Mouse (Mus musculus): ENCODE results near the gene Gabarapl1. TPM values are rescaled to one million over a fixed set of nuclear protein-coding genes. Genes with fewer than 3 reads are reported as not detected.

The Gabarapl1 gene
- polyA plus RNA-seq, 1 experiment from 2014 or later, result 217 TPM

DNA sequence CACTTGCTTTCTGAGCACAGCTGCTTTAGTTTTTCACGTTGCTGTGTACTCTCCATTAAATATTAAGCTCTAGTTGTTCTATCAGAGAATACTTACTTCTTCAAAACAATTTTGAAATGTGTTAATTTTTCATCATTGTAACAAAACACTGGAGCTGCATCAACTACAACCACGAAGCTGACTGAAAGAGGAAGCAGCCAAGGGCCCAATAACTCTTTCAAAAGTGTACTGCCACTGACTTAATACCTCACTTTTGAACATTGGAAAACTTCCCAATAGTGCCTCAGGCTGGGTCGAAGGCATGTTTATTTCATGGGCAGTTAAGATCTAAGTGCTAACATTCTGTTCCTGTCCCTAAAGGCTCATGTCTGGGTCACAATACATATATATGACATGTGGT lies 15.0 kb downstream of the Gabarapl1 start:
- Histone ChIP-seq H3K9ac (replicated peaks; ENCODE audit: low read depth, low read length) (no peak overlapping the region), H3K27ac (ENCODE audit: low read length) (no peak overlapping the region), H3K4me3 (replicated peaks; ENCODE audit: low read length) (no peak overlapping the region), H3K4me2 (ENCODE audit: low read length) (no peak overlapping the region), H3K4me1 (replicated peaks; ENCODE audit: control insufficient read depth, insufficient read depth, low read length) (peaks cover 4% of the 10 kb centered on the region; the same call in 1 of the 2 replicates), H3K36me3 (ENCODE audit: control insufficient read depth, insufficient read depth) (no peaks in the 10 kb centered on the region), H3K27me3 (replicated peaks; ENCODE audit: control insufficient read depth, insufficient read depth, low read length) (no peaks in the 10 kb centered on the region), H3K9me3 (ENCODE audit: control insufficient read depth, low read length) (no peaks in the 10 kb centered on the region)
- WGBS, result 77% methylated on average over 3 of the region's 3 CpGs
- ATAC-seq, result no peak

GRCm38 (mm10) chr6:129557298-129558023 lies 24.5 kb downstream of the Gabarapl1 start:
- Histone ChIP-seq H3K9me3 (ENCODE audit: control insufficient read depth, low read length) (no peaks in the 10 kb centered on the region), H3K27me3 (replicated peaks; ENCODE audit: control insufficient read depth, insufficient read depth, low read length) (no peaks in the 10 kb centered on the region), H3K4me2 (ENCODE audit: low read length) (no peak overlapping the region), H3K4me3 (replicated peaks; ENCODE audit: low read length) (no peak overlapping the region), H3K4me1 (replicated peaks; ENCODE audit: control insufficient read depth, insufficient read depth, low read length) (0 out of 2 replicates have a peak, but pooled peaks cover 2% of the 10 kb centered on the region), H3K27ac (ENCODE audit: low read length) (no peak overlapping the region), H3K36me3 (ENCODE audit: control insufficient read depth, insufficient read depth) (no peaks in the 10 kb centered on the region), H3K9ac (replicated peaks; ENCODE audit: low read depth, low read length) (no peak overlapping the region)
- ATAC-seq, result peak; percentile 61

DNA sequence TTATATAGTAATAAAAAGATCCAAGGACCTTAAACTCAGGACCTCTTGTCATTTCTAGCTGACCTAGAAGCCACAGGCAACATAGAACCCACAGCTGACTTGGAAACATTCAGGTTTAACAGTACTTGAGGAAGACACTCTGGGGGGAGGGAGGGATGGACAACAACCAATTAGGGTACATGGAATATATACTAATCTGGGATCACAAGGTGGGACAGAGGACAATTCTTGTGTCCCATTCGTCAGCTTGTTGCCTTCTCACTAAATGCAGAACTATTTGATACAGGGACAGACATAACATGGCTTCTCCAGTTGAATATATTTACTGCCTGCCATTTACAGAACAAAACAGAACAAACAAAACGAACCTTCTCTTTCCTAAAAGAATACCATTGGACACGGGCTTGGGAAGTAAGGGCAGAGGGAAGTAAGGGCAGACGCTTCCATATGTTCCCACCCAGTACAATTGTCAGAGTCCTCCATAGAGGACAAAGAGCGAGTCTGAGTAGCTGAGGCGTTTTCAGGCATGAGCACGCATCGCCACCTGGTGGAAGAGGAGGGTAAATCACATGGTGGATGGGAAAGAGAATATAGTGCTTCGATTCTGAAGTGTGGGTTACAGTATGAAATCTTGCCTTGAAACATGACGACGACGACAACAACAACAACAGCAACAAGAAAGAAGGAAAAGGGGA lies 26.1 kb downstream of the Gabarapl1 start:
- Histone ChIP-seq H3K36me3 (ENCODE audit: control insufficient read depth, insufficient read depth) (no peaks in the 10 kb centered on the region), H3K27me3 (replicated peaks; ENCODE audit: control insufficient read depth, insufficient read depth, low read length) (no peaks in the 10 kb centered on the region), H3K9ac (replicated peaks; ENCODE audit: low read depth, low read length) (no peak overlapping the region), H3K4me2 (ENCODE audit: low read length) (no peak overlapping the region), H3K27ac (ENCODE audit: low read length) (no peak overlapping the region), H3K4me3 (replicated peaks; ENCODE audit: low read length) (no peak overlapping the region), H3K4me1 (replicated peaks; ENCODE audit: control insufficient read depth, insufficient read depth, low read length) (0 out of 2 replicates have a peak, but pooled peaks cover 2% of the 10 kb centered on the region), H3K9me3 (ENCODE audit: control insufficient read depth, low read length) (no peaks in the 10 kb centered on the region)
- peak; percentile 89 for ATAC-seq
- WGBS, result 15% methylated on average over 12 of the region's 12 CpGs

DNA sequence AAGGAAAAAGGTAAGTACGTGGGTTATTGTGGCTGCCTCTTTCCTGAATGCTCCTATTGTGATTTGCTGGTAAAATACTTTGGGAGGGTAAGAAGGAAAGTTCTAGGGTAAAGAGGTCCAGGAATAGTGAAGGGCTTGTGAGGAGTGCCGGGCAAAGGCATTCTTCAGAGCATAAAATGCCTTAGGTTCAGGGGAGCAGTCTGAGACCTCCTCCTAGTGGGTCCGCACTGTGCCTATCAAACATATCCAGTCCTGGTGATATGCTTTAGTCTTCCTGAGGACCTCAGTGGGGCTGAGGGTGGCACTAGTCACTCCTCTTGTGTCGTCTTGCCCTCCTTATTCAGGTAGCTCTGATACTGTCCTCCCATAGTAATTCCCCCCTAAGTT lies 26.7 kb downstream of the Gabarapl1 start:
- 61% methylated on average over 4 of the region's 4 CpGs for WGBS
- Histone ChIP-seq H3K4me2 (ENCODE audit: low read length) (no peak overlapping the region), H3K36me3 (ENCODE audit: control insufficient read depth, insufficient read depth) (no peaks in the 10 kb centered on the region), H3K27ac (ENCODE audit: low read length) (no peak overlapping the region), H3K4me1 (replicated peaks; ENCODE audit: control insufficient read depth, insufficient read depth, low read length) (0 out of 2 replicates have a peak, but pooled peaks cover 2% of the 10 kb centered on the region), H3K9ac (replicated peaks; ENCODE audit: low read depth, low read length) (no peak overlapping the region), H3K9me3 (ENCODE audit: control insufficient read depth, low read length) (no peaks in the 10 kb centered on the region), H3K27me3 (replicated peaks; ENCODE audit: control insufficient read depth, insufficient read depth, low read length) (no peaks in the 10 kb centered on the region), H3K4me3 (replicated peaks; ENCODE audit: low read length) (no peak overlapping the region)
- ATAC-seq, result peak; percentile 37; the same call in 1 of the 2 replicates

DNA sequence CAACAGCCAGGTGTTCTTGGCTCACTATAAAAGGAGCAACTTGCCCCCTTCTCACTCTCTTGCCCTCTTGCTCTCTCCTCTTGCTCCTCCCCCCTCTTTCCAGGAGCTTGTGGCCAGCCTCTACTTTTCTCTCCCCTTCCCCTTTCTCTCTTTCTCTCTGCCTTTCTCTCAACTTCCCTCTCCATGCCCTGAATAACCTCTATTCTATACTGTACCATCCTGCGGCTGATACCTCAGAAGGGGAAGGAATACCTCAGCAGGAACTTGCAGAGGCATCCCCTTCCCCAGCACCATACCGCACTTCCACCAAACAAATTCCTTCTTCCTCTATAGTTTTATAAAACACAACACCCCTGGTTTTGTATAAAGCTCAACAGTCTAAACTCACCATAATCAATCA lies 32.3 kb downstream of the Gabarapl1 start:
- Histone ChIP-seq H3K27me3 (replicated peaks; ENCODE audit: control insufficient read depth, insufficient read depth, low read length) (no peaks in the 10 kb centered on the region), H3K4me1 (replicated peaks; ENCODE audit: control insufficient read depth, insufficient read depth, low read length) (no peaks in the 10 kb centered on the region)
- 82% methylated on average over 2 of the region's 2 CpGs for WGBS

GRCm38 (mm10) chr6:129575315-129575714 lies 42.4 kb downstream of the Gabarapl1 start:
- 52% methylated on average over 2 of the region's 2 CpGs for WGBS
- no peak for ATAC-seq
- H3K27ac ChIP-seq (ENCODE audit: low read length), result no peak overlapping the region
- no peak overlapping the region for H3K4me3 ChIP-seq (replicated peaks; ENCODE audit: low read length)
- no peak overlapping the region for H3K4me2 ChIP-seq (ENCODE audit: low read length)
- H3K9ac ChIP-seq (replicated peaks; ENCODE audit: low read depth, low read length), result no peak overlapping the region
- no peaks in the 10 kb centered on the region for H3K4me1 ChIP-seq (replicated peaks; ENCODE audit: control insufficient read depth, insufficient read depth, low read length)
- no peaks in the 10 kb centered on the region for H3K9me3 ChIP-seq (ENCODE audit: control insufficient read depth, low read length)
- H3K36me3 ChIP-seq (ENCODE audit: control insufficient read depth, insufficient read depth), result no peaks in the 10 kb centered on the region
- H3K27me3 ChIP-seq (replicated peaks; ENCODE audit: control insufficient read depth, insufficient read depth, low read length), result no peaks in the 10 kb centered on the region

More for the DNA sequence above, 32.3 kb downstream of the Gabarapl1 start:
- no peak overlapping the region for H3K4me2 ChIP-seq (ENCODE audit: low read length)
- no peak overlapping the region for H3K9ac ChIP-seq (replicated peaks; ENCODE audit: low read depth, low read length)
- H3K27ac ChIP-seq (ENCODE audit: low read length), result no peak overlapping the region
- no peak overlapping the region for H3K4me3 ChIP-seq (replicated peaks; ENCODE audit: low read length)
- no peaks in the 10 kb centered on the region for H3K36me3 ChIP-seq (ENCODE audit: control insufficient read depth, insufficient read depth)
- no peaks in the 10 kb centered on the region for H3K9me3 ChIP-seq (ENCODE audit: control insufficient read depth, low read length)
- ATAC-seq, result no peak

GRCm38 (mm10) chr6:129577605-129578004 lies 44.6 kb downstream of the Gabarapl1 start, which contains the start of gene Klre1:
Klre1 (plus strand) TSS chr6:129577905.
- Histone ChIP-seq H3K27me3 (replicated peaks; ENCODE audit: control insufficient read depth, insufficient read depth, low read length) (no peaks in the 10 kb centered on the region), H3K27ac (ENCODE audit: low read length) (no peak within 1 kb of the TSS), H3K4me1 (replicated peaks; ENCODE audit: control insufficient read depth, insufficient read depth, low read length) (no peaks in the 10 kb centered on the region), H3K36me3 (ENCODE audit: control insufficient read depth, insufficient read depth) (no peaks in the 10 kb centered on the region), H3K9ac (replicated peaks; ENCODE audit: low read depth, low read length) (no peak within 1 kb of the TSS), H3K4me3 (replicated peaks; ENCODE audit: low read length) (no peak within 1 kb of the TSS), H3K4me2 (ENCODE audit: low read length) (no peak within 1 kb of the TSS), H3K9me3 (ENCODE audit: control insufficient read depth, low read length) (no peaks in the 10 kb centered on the region)
- 93% methylated on average over 8 of the region's 8 CpGs for WGBS
- no peak for ATAC-seq

DNA sequence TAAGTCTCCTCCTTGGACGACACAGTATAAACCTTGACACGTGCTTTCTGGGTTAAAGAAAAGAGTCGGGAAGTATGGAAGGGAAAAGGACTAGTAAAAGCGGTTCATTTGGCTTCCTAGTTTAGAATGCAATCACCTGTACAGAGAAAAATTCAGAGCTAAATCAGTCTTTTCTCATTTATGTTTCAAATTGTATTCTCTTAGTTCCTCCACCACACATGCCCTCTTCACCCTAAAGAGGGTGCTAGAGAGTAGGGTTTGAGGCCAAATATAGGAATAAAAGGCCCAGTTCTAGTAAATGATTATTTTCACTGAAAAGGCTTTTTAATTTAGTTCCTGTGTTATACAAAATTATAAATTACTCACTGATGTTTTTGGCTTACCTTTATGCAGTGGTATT lies 48.3 kb downstream of the Gabarapl1 start:
- no peaks in the 10 kb centered on the region for H3K27me3 ChIP-seq (replicated peaks; ENCODE audit: control insufficient read depth, insufficient read depth, low read length)
- H3K4me1 ChIP-seq (replicated peaks; ENCODE audit: control insufficient read depth, insufficient read depth, low read length), result no peaks in the 10 kb centered on the region
- no peak for ATAC-seq
- H3K4me2 ChIP-seq (ENCODE audit: low read length), result no peak overlapping the region
- no peaks in the 10 kb centered on the region for H3K36me3 ChIP-seq (ENCODE audit: control insufficient read depth, insufficient read depth)
- WGBS, result 69% methylated on average over 4 of the region's 4 CpGs
- no peak overlapping the region for H3K27ac ChIP-seq (ENCODE audit: low read length)
- no peak overlapping the region for H3K4me3 ChIP-seq (replicated peaks; ENCODE audit: low read length)
- no peaks in the 10 kb centered on the region for H3K9me3 ChIP-seq (ENCODE audit: control insufficient read depth, low read length)
- no peak overlapping the region for H3K9ac ChIP-seq (replicated peaks; ENCODE audit: low read depth, low read length)

- no peaks in the 10 kb centered on the region for H3K27me3 ChIP-seq (replicated peaks; ENCODE audit: control insufficient read depth, insufficient read depth, low read length)
- 88% methylated on average over 4 of the region's 4 CpGs for WGBS
- ATAC-seq, result no peak
- H3K9ac ChIP-seq (replicated peaks; ENCODE audit: low read depth, low read length), result no peak overlapping the region
- no peaks in the 10 kb centered on the region for H3K4me1 ChIP-seq (replicated peaks; ENCODE audit: control insufficient read depth, insufficient read depth, low read length)
- H3K9me3 ChIP-seq (ENCODE audit: control insufficient read depth, low read length), result no peaks in the 10 kb centered on the region
- H3K4me3 ChIP-seq (replicated peaks; ENCODE audit: low read length), result no peak overlapping the region
- H3K36me3 ChIP-seq (ENCODE audit: control insufficient read depth, insufficient read depth), result no peaks in the 10 kb centered on the region
- no peak overlapping the region for H3K27ac ChIP-seq (ENCODE audit: low read length)
- no peak overlapping the region for H3K4me2 ChIP-seq (ENCODE audit: low read length)
Observed at GRCm38 (mm10) chr6:129581896-129582295, 48.9 kb downstream of the Gabarapl1 start.

All from forebrain, embryonic 16.5 days (tissue).